Mouse (Mus musculus) neural tube, embryonic 14.5 days (tissue): ENCODE results near the gene Ccdc73. TPM values are rescaled to one million over a fixed set of nuclear protein-coding genes. Genes with fewer than 3 reads are reported as not detected.
A peak's percentile ranks its signal among the peaks of the same experiment; 100 is the strongest.

Experiments used
- ATAC-seq: fragments of 200-750 bp; cut with Nextera tagmentation; 2 replicates; pipeline ENCODE4 v1.8.0; 2017; ENCODE audit warnings: low read depth, mild to moderate bottlenecking, moderate TSS enrichment, moderate library complexity
- H3K27ac ChIP-seq: fragments of 300-500 bp; sonication (generic); 2 replicates; pipeline ENCODE4 v1.5.1; 2014; ENCODE audit warnings: low read depth, mild to moderate bottlenecking, control low read depth, low read length, moderate library complexity, mixed read lengths
- H3K27me3 ChIP-seq: fragments of 300-500 bp; sonication (generic); 2 replicates; pipeline ENCODE4 v1.6.1; 2014; ENCODE audit warnings: low read length; ENCODE audit not compliant: control insufficient read depth, insufficient read depth
- H3K36me3 ChIP-seq: fragments of 300-500 bp; sonication (generic); 2 replicates; pipeline ENCODE4 v1.6.1; 2014; ENCODE audit warnings: low read length, mixed read lengths; ENCODE audit not compliant: control insufficient read depth, insufficient read depth
- H3K4me1 ChIP-seq: fragments of 300-500 bp; sonication (generic); 2 replicates; pipeline ENCODE4 v1.6.1; 2014; ENCODE audit warnings: low read length; ENCODE audit not compliant: control insufficient read depth, insufficient read depth
- H3K4me2 ChIP-seq: fragments of 300-500 bp; sonication (generic); 2 replicates; pipeline ENCODE4 v1.6.1; 2014; ENCODE audit warnings: mild to moderate bottlenecking, low read depth, low read length, control low read depth
- H3K4me3 ChIP-seq: fragments of 300-500 bp; sonication (generic); 2 replicates; pipeline ENCODE4 v1.5.1; 2014; ENCODE audit warnings: low read depth, low read length, control low read depth, mixed read lengths
- H3K9ac ChIP-seq: fragments of 300-500 bp; sonication (generic); replicated peaks from 2 replicates; pipeline ENCODE4 v1.6.1; 2014; ENCODE audit warnings: low read depth, mild to moderate bottlenecking, control low read depth, low read length, mixed read lengths
- H3K9me3 ChIP-seq: fragments of 300-500 bp; sonication (generic); 2 replicates; pipeline ENCODE4 v1.6.1; 2016; ENCODE audit warnings: low read length; ENCODE audit not compliant: control insufficient read depth
- WGBS: fragments of 180-500 bp; shearing (Covaris S2); extraction: QIAGEN DNeasy Blood & Tissue Kit; methylation state at CpG from one replicate; pipeline ENCODE4 v1.1.7; 2014; 5-methylcytosine and 5-hydroxymethylcytosine counted together
- polyA plus RNA-seq: library from polyadenylated mRNA; unstranded; fragments of >200 nt; fragmentation: Nextera tagmentation; extraction: Ambion mirVana; gene quantifications from 2 replicates; pipeline ENCODE4 v1.2.1, GENCODE M21; 2014

The Ccdc73 gene
- polyA plus RNA-seq, 1 experiment from 2014 or later = 9.7 TPM

- WGBS = 92% methylated on average over 3 of the region's 3 CpGs
Measured at GRCm38 (mm10) chr2:104915709-104916108, 48.1 kb downstream of the Ccdc73 start.

GRCm38 (mm10) chr2:104964492-104964891 is 96.9 kb downstream of the Ccdc73 start:
- Histone ChIP-seq H3K9me3 (no peaks in the 10 kb centered on the region), H3K27ac (no peak overlapping the region), H3K27me3 (no peaks in the 10 kb centered on the region), H3K4me1 (no peaks in the 10 kb centered on the region), H3K9ac (no peak overlapping the region), H3K4me3 (no peak overlapping the region), H3K36me3 (no peaks in the 10 kb centered on the region), H3K4me2 (no peak overlapping the region)
- WGBS = 4% methylated on average over 1 of the region's 1 CpGs
- ATAC-seq = no peak

More at GRCm38 (mm10) chr2:104915709-104916108, 48.1 kb downstream of the Ccdc73 start:
- Histone ChIP-seq H3K27ac (no peak overlapping the region), H3K4me3 (no peak overlapping the region), H3K9me3 (no peaks in the 10 kb centered on the region), H3K36me3 (no peaks in the 10 kb centered on the region), H3K9ac (no peak overlapping the region), H3K4me2 (no peak overlapping the region), H3K4me1 (no peaks in the 10 kb centered on the region), H3K27me3 (no peaks in the 10 kb centered on the region)
- no peak for ATAC-seq

GRCm38 (mm10) chr2:104981712-104982111 is 114.1 kb downstream of the Ccdc73 start:
- Histone ChIP-seq H3K9me3 (no peaks in the 10 kb centered on the region), H3K36me3 (no peaks in the 10 kb centered on the region), H3K27me3 (no peaks in the 10 kb centered on the region), H3K4me2 (no peak overlapping the region), H3K4me3 (no peak overlapping the region), H3K27ac (no peak overlapping the region), H3K4me1 (no peaks in the 10 kb centered on the region), H3K9ac (no peak overlapping the region)
- 13% methylated on average over 2 of the region's 2 CpGs for WGBS
- no peak for ATAC-seq

- H3K4me3 ChIP-seq = no peak overlapping the region
- H3K27me3 ChIP-seq = no peaks in the 10 kb centered on the region
- no peak overlapping the region for H3K27ac ChIP-seq
- no peaks in the 10 kb centered on the region for H3K4me1 ChIP-seq
- H3K9ac ChIP-seq = no peak overlapping the region
- no peak overlapping the region for H3K4me2 ChIP-seq
- no peaks in the 10 kb centered on the region for H3K36me3 ChIP-seq
- 73% methylated on average over 3 of the region's 3 CpGs for WGBS
- ATAC-seq = no peak
- no peaks in the 10 kb centered on the region for H3K9me3 ChIP-seq
Measured at GRCm38 (mm10) chr2:104985796-104986195, 118.2 kb downstream of the Ccdc73 start.

GRCm38 (mm10) chr2:104988974-104989373 is 121.4 kb downstream of the Ccdc73 start:
- H3K9ac ChIP-seq = no peak overlapping the region
- no peak overlapping the region for H3K4me3 ChIP-seq
- H3K4me1 ChIP-seq = no peaks in the 10 kb centered on the region
- 81% methylated on average over 1 of the region's 1 CpGs for WGBS
- H3K9me3 ChIP-seq = no peaks in the 10 kb centered on the region
- no peaks in the 10 kb centered on the region for H3K27me3 ChIP-seq
- no peak for ATAC-seq
- H3K36me3 ChIP-seq = no peaks in the 10 kb centered on the region
- H3K27ac ChIP-seq = no peak overlapping the region
- no peak overlapping the region for H3K4me2 ChIP-seq

GRCm38 (mm10) chr2:104994436-104994835 is 126.8 kb downstream of the Ccdc73 start:
- Histone ChIP-seq H3K27me3 (no peaks in the 10 kb centered on the region), H3K9me3 (no peaks in the 10 kb centered on the region), H3K4me3 (no peak overlapping the region), H3K27ac (no peak overlapping the region), H3K4me1 (no peaks in the 10 kb centered on the region), H3K4me2 (no peak overlapping the region), H3K36me3 (peaks cover 10% of the 10 kb centered on the region; the same call in 1 of the 2 replicates), H3K9ac (no peak overlapping the region)
- 34% methylated on average over 2 of the region's 2 CpGs for WGBS
- peak; percentile 41; the same call in 1 of the 2 replicates for ATAC-seq

GRCm38 (mm10) chr2:104996201-104996600 is 128.6 kb downstream of the Ccdc73 start:
- WGBS = 91% methylated on average over 3 of the region's 3 CpGs
- no peak for ATAC-seq
- no peaks in the 10 kb centered on the region for H3K27me3 ChIP-seq

GRCm38 (mm10) chr2:105007236-105007635 is 139.6 kb downstream of the Ccdc73 start:
- Histone ChIP-seq H3K4me2 (no peak overlapping the region), H3K36me3 (peaks cover 40% of the 10 kb centered on the region), H3K27ac (no peak overlapping the region), H3K27me3 (no peaks in the 10 kb centered on the region), H3K9me3 (no peaks in the 10 kb centered on the region), H3K4me1 (no peaks in the 10 kb centered on the region), H3K4me3 (no peak overlapping the region), H3K9ac (no peak overlapping the region)
- ATAC-seq = no peak

More at GRCm38 (mm10) chr2:104996201-104996600, 128.6 kb downstream of the Ccdc73 start:
- Histone ChIP-seq H3K4me2 (no peak overlapping the region), H3K27ac (no peak overlapping the region), H3K9ac (no peak overlapping the region), H3K36me3 (peaks cover 10% of the 10 kb centered on the region; the same call in 1 of the 2 replicates), H3K4me1 (no peaks in the 10 kb centered on the region), H3K4me3 (no peak overlapping the region), H3K9me3 (no peaks in the 10 kb centered on the region)

- Histone ChIP-seq H3K36me3 (peaks cover 15% of the 10 kb centered on the region), H3K27me3 (no peaks in the 10 kb centered on the region), H3K9me3 (no peaks in the 10 kb centered on the region), H3K27ac (peak overlapping the region; percentile 72), H3K4me3 (peak overlapping the region; percentile 97), H3K4me2 (peak overlapping the region; percentile 86), H3K4me1 (peaks cover 8% of the 10 kb centered on the region; the same call in 1 of the 2 replicates), H3K9ac (peak overlapping the region; percentile 91)
- peak; percentile 87 for ATAC-seq
- WGBS = under 1% methylated on average over 43 of the region's 43 CpGs
Measured at GRCm38 (mm10) chr2:105016192-105016966, 148.8 kb downstream of the Ccdc73 start.
